Mouse (Mus musculus) limb, embryonic 10.5 days (tissue): Measurements from ENCODE around the gene Mok. TPM values are rescaled to one million over a fixed set of nuclear protein-coding genes. Genes with fewer than 3 reads are reported as not detected.
"Not testable (repeated sequence)": the region's sequence is repeated elsewhere in the genome, so short reads cannot be mapped to it uniquely, and the experiment has no call there.

ENCODE experiments used
- DNase-seq: peaks from one replicate; pipeline ENCODE4 v3.0.0-alpha.2; 2017; ENCODE audit warnings: low spot score
- H3K27ac ChIP-seq: fragments of 300-500 bp; sonication (generic); 2 replicates; pipeline ENCODE4 v1.5.1; 2016; ENCODE audit warnings: mild to moderate bottlenecking
- H3K27me3 ChIP-seq: fragments of 300-500 bp; sonication (generic); 2 replicates; pipeline ENCODE4 v1.6.1; 2016; ENCODE audit warnings: low read depth, mild to moderate bottlenecking; ENCODE audit not compliant: poor library complexity, severe bottlenecking
- H3K36me3 ChIP-seq: fragments of 300-500 bp; sonication (generic); 2 replicates; pipeline ENCODE4 v1.6.1; 2016; ENCODE audit warnings: mild to moderate bottlenecking, moderate library complexity
- H3K4me1 ChIP-seq: fragments of 300-500 bp; sonication (generic); 2 replicates; pipeline ENCODE4 v1.6.1; 2016
- H3K4me3 ChIP-seq: fragments of 300-500 bp; sonication (generic); 2 replicates; pipeline ENCODE4 v1.5.1; 2016; ENCODE audit warnings: mild to moderate bottlenecking, moderate library complexity
- H3K9me3 ChIP-seq: fragments of 300-500 bp; sonication (generic); replicated peaks from 2 replicates; pipeline ENCODE4 v1.6.1; 2016; ENCODE audit warnings: mild to moderate bottlenecking
- WGBS: fragments of 180-500 bp; shearing (Covaris S2); methylation state at CpG from one replicate; pipeline ENCODE4 v1.1.7; 2016; 5-methylcytosine and 5-hydroxymethylcytosine counted together
- polyA plus RNA-seq: library from polyadenylated mRNA; unstranded; fragments of >200 nt; fragmentation: Nextera tagmentation; extraction: Ambion mirVana; gene quantifications from 2 replicates; pipeline ENCODE4 v1.2.1, GENCODE M21; 2016

Mok gene
- polyA plus RNA-seq, 1 experiment from 2014 or later, result 6.5 TPM

- Histone ChIP-seq H3K27ac (no peak overlapping the region), H3K9me3 (no peaks in the 10 kb centered on the region), H3K4me3 (no peak overlapping the region), H3K36me3 (peaks cover 45% of the 10 kb centered on the region), H3K27me3 (no peaks in the 10 kb centered on the region), H3K4me1 (peaks cover 10% of the 10 kb centered on the region)
- DNase-seq, result no peak
- 30% methylated on average over 7 of the region's 7 CpGs for WGBS
These were observed 20.5 kb upstream of the Mok start for GRCm38 (mm10) chr12:110861256-110861655.

GRCm38 (mm10) chr12:110860293-110860692 lies 19.6 kb upstream of the Mok start:
- peaks cover 10% of the 10 kb centered on the region for H3K4me1 ChIP-seq
- DNase-seq, result no peak
- no peaks in the 10 kb centered on the region for H3K9me3 ChIP-seq
- no peaks in the 10 kb centered on the region for H3K27me3 ChIP-seq
- H3K27ac ChIP-seq, result no peak overlapping the region
- H3K36me3 ChIP-seq, result peaks cover 46% of the 10 kb centered on the region
- no peak overlapping the region for H3K4me3 ChIP-seq

GRCm38 (mm10) chr12:110858681-110859080 lies 17.9 kb upstream of the Mok start:
- peaks cover 38% of the 10 kb centered on the region for H3K36me3 ChIP-seq

GRCm38 (mm10) chr12:110857196-110857595 lies 16.5 kb upstream of the Mok start:
- no peak for DNase-seq
- 86% methylated on average over 7 of the region's 7 CpGs for WGBS
- Histone ChIP-seq H3K36me3 (peaks cover 30% of the 10 kb centered on the region), H3K4me1 (peaks cover 10% of the 10 kb centered on the region), H3K4me3 (no peak overlapping the region), H3K9me3 (no peaks in the 10 kb centered on the region), H3K27ac (no peak overlapping the region), H3K27me3 (no peaks in the 10 kb centered on the region)

More at GRCm38 (mm10) chr12:110858681-110859080, 17.9 kb upstream of the Mok start:
- H3K27me3 ChIP-seq, H3K9me3 ChIP-seq, H3K4me3 ChIP-seq, H3K27ac ChIP-seq, DNase-seq: not testable (repeated sequence)
- 98% methylated on average over 15 of the region's 15 CpGs for WGBS
- peaks cover 10% of the 10 kb centered on the region for H3K4me1 ChIP-seq

GRCm38 (mm10) chr12:110854786-110855737 lies 14.3 kb upstream of the Mok start:
- Histone ChIP-seq H3K27me3 (no peaks in the 10 kb centered on the region), H3K36me3 (peaks cover 21% of the 10 kb centered on the region), H3K4me1 (peaks cover 14% of the 10 kb centered on the region), H3K4me3 (no peak overlapping the region), H3K9me3 (no peaks in the 10 kb centered on the region), H3K27ac (no peak overlapping the region)
- no peak for DNase-seq
- WGBS, result 88% methylated on average over 32 of the region's 32 CpGs

- H3K9me3 ChIP-seq, result no peaks in the 10 kb centered on the region
- no peak for DNase-seq
- peaks cover 12% of the 10 kb centered on the region for H3K27me3 ChIP-seq
- H3K4me1 ChIP-seq, result peaks cover 18% of the 10 kb centered on the region
- 86% methylated on average over 1 of the region's 1 CpGs for WGBS
- H3K4me3 ChIP-seq, result no peak overlapping the region
- peaks cover 14% of the 10 kb centered on the region for H3K36me3 ChIP-seq
- H3K27ac ChIP-seq, result no peak overlapping the region
These were observed 11.2 kb upstream of the Mok start for GRCm38 (mm10) chr12:110851923-110852322.

- Histone ChIP-seq H3K4me1 (peaks cover 19% of the 10 kb centered on the region), H3K4me3 (0 out of 2 replicates have a peak overlapping the region, but pooled peaks have one; percentile 84), H3K27me3 (peaks cover 17% of the 10 kb centered on the region), H3K27ac (no peak overlapping the region), H3K9me3 (no peaks in the 10 kb centered on the region), H3K36me3 (peaks cover 14% of the 10 kb centered on the region)
- DNase-seq, result no peak
- WGBS, result 88% methylated on average over 12 of the region's 12 CpGs
These were observed 10.7 kb upstream of the Mok start for GRCm38 (mm10) chr12:110851414-110851813.

GRCm38 (mm10) chr12:110850929-110851256 lies 10.2 kb upstream of the Mok start:
- Histone ChIP-seq H3K27me3 (peaks cover 23% of the 10 kb centered on the region), H3K36me3 (peaks cover 10% of the 10 kb centered on the region), H3K4me1 (peaks cover 24% of the 10 kb centered on the region), H3K4me3 (peak overlapping the region; percentile 84), H3K9me3 (no peaks in the 10 kb centered on the region), H3K27ac (peak overlapping the region; percentile 89)
- DNase-seq, result no peak
- WGBS, result 21% methylated on average over 9 of the region's 9 CpGs

- DNase-seq, result peak; percentile 89
- Histone ChIP-seq H3K4me1 (peaks cover 31% of the 10 kb centered on the region), H3K27ac (peak within 1 kb of the TSS; percentile 89), H3K4me3 (peak within 1 kb of the TSS; percentile 84), H3K36me3 (peaks cover 4% of the 10 kb centered on the region), H3K9me3 (no peaks in the 10 kb centered on the region), H3K27me3 (peaks cover 27% of the 10 kb centered on the region)
- WGBS, result under 1% methylated on average over 86 of the region's 89 CpGs
These were observed 9.5 kb upstream of the Mok start, which contains the start of gene Zfp839 for GRCm38 (mm10) chr12:110850010-110850928. Gene Zfp839, plus strand, starts transcription at chr12:110850253.

GRCm38 (mm10) chr12:110846191-110846765 lies 5.5 kb upstream of the Mok start:
- peaks cover 33% of the 10 kb centered on the region for H3K27me3 ChIP-seq
- no peaks in the 10 kb centered on the region for H3K36me3 ChIP-seq
- WGBS, result 71% methylated on average over 6 of the region's 6 CpGs
- no peaks in the 10 kb centered on the region for H3K9me3 ChIP-seq
- H3K4me1 ChIP-seq, result peaks cover 43% of the 10 kb centered on the region
- H3K4me3 ChIP-seq, result peak overlapping the region; percentile 54
- H3K27ac ChIP-seq, result no peak overlapping the region
- no peak for DNase-seq

GRCm38 (mm10) chr12:110845131-110845880 lies 4.6 kb upstream of the Mok start:
- Histone ChIP-seq H3K4me3 (peak overlapping the region; percentile 54), H3K27me3 (peaks cover 33% of the 10 kb centered on the region), H3K36me3 (no peaks in the 10 kb centered on the region), H3K4me1 (peaks cover 35% of the 10 kb centered on the region), H3K27ac (peak overlapping the region; percentile 58; the same call in 1 of the 2 replicates), H3K9me3 (no peaks in the 10 kb centered on the region)
- WGBS, result under 1% methylated on average over 36 of the region's 36 CpGs
- DNase-seq, result peak; percentile 94
